Mouse (Mus musculus) regulatory T cell (primary cell): ENCODE measurements around the gene Sphk2.

Experiments used
- in situ Hi-C: fragments of 300-600 bp; cut with MboI, MseI; formaldehyde crosslinking; loops from one replicate; pipeline ENCODE4 v1.15.1; 2025; ENCODE audit warnings: high pct_unique_total_duplicates

Sphk2 gene

DNA sequence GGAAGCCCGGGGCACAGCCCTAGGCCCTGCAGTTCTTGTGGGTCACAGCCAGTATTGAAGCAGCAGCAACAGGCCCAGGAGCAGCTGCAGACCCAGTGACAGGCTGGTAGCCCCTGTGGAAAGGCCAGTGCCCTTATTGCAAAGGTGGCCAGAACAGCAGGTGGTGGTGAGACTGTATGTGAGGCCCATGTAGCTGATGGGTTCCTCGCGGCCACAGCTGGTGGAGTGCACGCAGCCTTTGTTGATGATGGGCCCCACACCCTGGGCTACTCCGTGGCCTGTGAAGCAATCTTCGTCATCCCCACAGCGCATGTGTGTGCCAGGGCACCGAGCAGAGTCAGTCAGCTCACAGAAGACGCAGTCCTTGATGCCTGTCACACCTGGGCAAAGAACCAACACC lies 7.3 kb upstream of the Sphk2 start:
- in situ Hi-C loops: loop anchor here (10.0 kb wide), 1 partner anchor 1170 kb away; the partner anchor contains the start of gene Nr1h2

DNA sequence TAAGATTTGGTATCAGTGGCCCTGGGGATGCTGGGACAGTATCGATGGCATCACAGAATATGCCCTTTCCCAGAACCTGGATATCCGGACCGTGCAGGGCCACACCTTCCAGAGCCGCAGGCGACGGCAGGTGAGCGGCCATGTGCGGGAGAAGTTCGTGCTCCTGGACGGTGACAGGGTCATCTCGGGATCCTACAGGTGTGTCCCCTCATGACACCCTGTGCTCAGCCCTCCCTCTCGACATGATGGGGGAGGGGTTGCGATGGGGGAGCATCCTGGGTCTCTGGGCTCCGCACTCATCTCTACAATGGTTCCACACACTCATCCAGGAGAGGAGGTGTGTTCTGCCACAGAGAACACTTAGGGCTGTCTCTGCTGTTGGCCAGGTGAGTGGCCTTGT lies 6.0 kb upstream of the Sphk2 start:
- in situ Hi-C loops: loop anchor here (10.0 kb wide), 1 partner anchor 1169 kb away; the partner anchor contains the start of gene Nr1h2

- in situ Hi-C loops: loop anchor here (10.0 kb wide), 1 partner anchor 1168 kb away; the partner anchor contains the start of gene Nr1h2
Measured at GRCm38 (mm10) chr7:45723301-45723700, 5.5 kb upstream of the Sphk2 start.

DNA sequence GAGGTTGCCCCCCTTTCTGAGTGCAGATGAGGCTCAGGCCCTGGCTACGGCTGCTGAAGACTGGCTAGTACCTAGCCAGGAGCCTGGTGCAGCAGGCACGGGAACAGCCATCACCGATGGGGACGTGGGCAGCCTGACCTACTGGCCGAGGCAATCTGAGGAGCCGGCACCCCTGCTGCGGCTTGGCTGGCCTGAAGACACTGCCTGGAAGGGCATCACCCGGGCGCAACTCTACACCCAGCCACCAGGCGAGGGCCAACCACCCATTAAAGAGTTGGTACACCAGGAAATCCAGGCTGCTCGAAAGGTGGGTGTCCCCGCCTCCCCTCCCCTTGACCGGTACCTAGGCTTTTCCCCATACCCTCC lies 4.5 kb upstream of the Sphk2 start:
- in situ Hi-C loops: loop anchor here (10.0 kb wide), 1 partner anchor 1168 kb away; the partner anchor contains the start of gene Nr1h2

GRCm38 (mm10) chr7:45721642-45722347 lies 4.0 kb upstream of the Sphk2 start:
- in situ Hi-C loops: loop anchor here (10.0 kb wide), 1 partner anchor 1167 kb away; the partner anchor contains the start of gene Nr1h2

DNA sequence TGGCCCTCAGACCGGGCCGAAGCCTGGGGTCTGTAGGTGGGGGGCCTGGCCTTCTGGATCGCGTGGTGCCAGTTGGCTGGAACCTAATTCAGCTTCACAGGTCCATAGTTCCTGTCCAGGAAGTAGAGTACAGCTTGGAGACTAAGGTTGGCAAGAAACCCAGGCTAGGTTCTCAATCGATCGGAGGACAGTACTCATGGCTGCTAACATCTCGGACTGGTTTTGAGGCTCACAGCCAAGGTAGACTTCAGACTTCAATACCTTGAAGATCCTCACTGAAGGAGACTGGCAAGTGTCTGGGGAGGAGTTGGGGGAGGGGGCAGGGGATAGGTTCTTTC lies 3.4 kb upstream of the Sphk2 start:
- in situ Hi-C loops: loop anchor here (10.0 kb wide), 1 partner anchor 1166 kb away; the partner anchor contains the start of gene Nr1h2

GRCm38 (mm10) chr7:45720413-45721233 lies 2.8 kb upstream of the Sphk2 start, which contains the start of gene Fam83e:
Gene Fam83e, plus strand, starts transcription at chr7:45721212.
- in situ Hi-C loops: loop anchor here (10.0 kb wide), 1 partner anchor 1166 kb away; the partner anchor contains the start of gene Nr1h2

DNA sequence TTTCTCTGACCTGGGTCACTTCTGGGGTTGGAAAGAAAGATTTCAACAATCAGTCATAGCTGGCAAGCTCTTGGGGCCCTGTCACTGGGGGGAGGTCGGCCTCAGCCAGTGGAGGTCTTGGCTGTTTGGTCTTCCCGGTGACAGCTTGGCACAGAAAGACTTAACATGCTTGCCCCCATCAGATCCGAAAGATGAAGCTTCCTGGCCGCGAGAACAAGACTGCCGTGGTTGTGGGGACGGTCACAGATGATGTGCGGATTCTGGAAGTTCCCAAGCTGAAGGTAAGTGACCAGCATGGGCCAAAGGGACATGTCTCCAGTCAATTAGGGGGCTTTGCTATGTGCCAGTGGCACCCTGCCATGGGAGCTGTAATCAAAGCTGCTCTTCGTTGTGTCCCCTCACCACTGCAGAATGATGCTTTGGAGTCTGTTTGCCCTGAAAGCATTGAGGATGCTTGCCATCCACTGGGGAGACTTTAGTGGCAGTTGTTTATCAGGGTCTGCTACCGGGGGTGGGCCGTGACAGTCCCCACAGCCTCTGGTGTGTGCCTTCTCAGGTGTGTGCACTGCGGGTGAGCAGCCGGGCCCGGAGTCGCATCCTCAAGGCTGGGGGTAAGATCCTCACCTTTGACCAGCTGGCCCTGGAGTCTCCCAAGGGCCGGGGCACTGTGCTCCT lies 2.1 kb upstream of the Sphk2 start:
- in situ Hi-C loops: loop anchor here (10.0 kb wide), 1 partner anchor 1165 kb away; the partner anchor contains the start of gene Nr1h2

DNA sequence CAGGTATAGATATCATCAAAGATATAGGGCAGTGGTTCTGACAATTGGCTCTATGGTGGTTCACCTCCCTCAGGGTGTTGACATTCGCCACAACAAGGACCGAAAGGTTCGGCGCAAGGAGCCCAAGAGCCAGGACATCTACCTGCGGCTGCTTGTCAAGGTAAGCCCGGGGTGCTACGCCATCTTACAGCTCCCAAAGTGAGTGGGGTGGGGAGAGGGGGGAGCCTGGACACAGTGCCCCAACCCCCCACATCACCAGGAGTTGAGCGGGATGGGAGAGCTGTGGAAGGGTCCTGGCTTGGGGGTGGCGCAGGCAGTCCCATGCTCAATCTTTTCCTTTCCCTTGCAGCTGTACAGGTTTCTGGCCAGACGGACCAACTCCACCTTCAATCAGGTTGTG lies 1.4 kb upstream of the Sphk2 start:
- in situ Hi-C loops: no loop called here

DNA sequence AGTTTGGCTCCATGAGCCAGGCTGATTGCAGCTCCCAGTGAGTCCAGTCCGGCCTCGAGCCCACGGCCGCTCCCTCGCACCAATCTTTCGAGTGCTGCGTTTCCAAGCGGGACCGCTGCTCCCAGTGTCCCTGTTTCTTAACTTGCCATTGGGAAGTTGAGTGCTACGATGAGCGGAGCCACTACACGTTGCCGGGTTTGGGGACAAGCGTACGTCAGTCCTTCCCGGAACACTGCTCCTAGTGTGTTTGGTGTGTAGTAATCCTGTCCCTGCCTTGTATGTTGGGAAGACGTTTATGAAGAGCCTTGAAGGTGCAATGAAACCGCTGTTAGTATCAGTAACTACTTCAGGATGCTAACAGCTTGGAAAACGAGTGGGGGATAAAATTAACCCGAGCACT lies 529 bp upstream of the Sphk2 start:
- in situ Hi-C loops: no loop called here

- in situ Hi-C loops: no loop called here
Measured at GRCm38 (mm10) chr7:45716952-45717917, 567 bp downstream of the Sphk2 start.

- in situ Hi-C loops: no loop called here
Measured at GRCm38 (mm10) chr7:45716460-45716857, 1.3 kb downstream of the Sphk2 start.

DNA sequence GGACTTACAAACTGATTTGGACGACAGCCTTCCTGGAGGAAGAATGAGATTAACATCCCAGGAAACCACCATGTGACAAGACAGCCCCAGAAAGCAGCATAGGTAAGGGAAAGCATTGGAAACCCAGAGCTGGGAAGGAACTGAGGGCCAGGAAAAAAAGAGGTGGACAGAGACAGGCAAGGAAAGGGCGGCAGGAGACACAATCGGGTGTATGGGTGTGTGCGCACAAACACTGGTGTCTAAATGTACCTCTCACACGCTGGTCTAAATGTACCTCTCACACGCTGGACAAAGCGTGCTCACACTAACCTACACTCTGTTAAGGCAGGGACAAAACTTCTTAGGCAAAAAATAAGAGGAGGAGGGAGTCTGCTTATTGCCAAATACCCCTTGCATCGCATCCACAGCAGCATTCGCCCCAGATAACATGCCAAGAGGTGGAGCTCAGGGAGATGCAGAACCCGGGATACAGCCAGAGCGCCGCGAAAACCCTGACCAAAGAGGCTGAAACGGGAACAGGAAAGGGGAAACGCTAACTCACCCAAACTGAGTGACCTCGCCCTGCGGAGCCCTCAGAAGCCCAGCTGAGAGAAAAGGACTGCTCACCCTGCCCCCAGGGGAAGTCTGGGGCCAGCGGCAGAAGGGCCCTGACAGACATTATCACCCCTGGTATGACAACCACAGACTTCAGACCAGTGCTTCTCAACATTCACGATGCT lies 1.9 kb downstream of the Sphk2 start:
- in situ Hi-C loops: no loop called here

- in situ Hi-C loops: no loop called here
Measured at GRCm38 (mm10) chr7:45715090-45715708, 2.6 kb downstream of the Sphk2 start, which contains the start of gene Rpl18. Gene Rpl18, plus strand, starts transcription at chr7:45715457.

- in situ Hi-C loops: no loop called here
Measured at GRCm38 (mm10) chr7:45714630-45715089, 3.1 kb downstream of the Sphk2 start.

DNA sequence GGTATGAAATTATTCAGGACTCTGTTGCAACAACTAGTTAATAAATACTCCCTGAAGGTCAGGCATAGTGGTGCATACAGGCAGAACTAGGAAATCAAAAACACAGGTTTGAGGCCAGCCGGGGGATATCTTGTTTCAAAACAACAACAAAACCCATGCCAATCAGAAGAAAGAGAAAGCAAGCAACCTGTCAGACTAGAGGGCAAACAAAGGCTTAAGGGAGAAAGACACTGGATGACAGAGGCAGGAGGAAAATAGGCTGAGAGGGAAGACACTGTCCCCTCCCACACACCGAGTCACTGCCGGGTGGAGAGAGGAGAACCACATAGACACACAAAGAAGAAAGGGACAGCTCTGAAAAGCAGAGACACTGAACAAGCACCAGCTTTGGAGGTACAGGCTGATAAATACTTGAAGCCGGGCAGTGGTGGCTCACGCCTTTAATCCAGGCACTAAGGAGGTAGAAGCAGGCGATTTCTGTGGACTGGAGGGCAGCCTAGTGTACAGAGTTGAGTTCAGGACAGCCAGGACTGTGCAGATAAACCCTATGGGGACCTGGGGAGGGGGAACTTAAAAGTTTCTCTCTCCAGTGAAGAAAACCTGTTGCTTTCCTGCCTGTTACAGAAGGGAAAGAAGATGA lies 3.8 kb downstream of the Sphk2 start:
- in situ Hi-C loops: no loop called here

- in situ Hi-C loops: no loop called here
Measured at GRCm38 (mm10) chr7:45713396-45713795, 4.4 kb downstream of the Sphk2 start.

- in situ Hi-C loops: no loop called here
Measured at GRCm38 (mm10) chr7:45712022-45712757, 5.6 kb downstream of the Sphk2 start.
